Mouse (Mus musculus) right cerebral cortex, postnatal 36 days (tissue): ENCODE measurements around the gene Itpr1.
"Not testable (repeated sequence)": the region's sequence is repeated elsewhere in the genome, so short reads cannot be mapped to it uniquely, and the experiment has no call there.

Source experiments
- DNase-seq, 2 experiments: peaks; one replicate each; pipeline ENCODE4 v3.0.0; 2022; ENCODE audit warnings: low spot score in 2 of 2, mixed read lengths in 1 of 2

Gene Itpr1

GRCm38 (mm10) chr6:108536546-108537317 lies 323.8 kb downstream of the Itpr1 start:
- DNase-seq, result no peak

DNA sequence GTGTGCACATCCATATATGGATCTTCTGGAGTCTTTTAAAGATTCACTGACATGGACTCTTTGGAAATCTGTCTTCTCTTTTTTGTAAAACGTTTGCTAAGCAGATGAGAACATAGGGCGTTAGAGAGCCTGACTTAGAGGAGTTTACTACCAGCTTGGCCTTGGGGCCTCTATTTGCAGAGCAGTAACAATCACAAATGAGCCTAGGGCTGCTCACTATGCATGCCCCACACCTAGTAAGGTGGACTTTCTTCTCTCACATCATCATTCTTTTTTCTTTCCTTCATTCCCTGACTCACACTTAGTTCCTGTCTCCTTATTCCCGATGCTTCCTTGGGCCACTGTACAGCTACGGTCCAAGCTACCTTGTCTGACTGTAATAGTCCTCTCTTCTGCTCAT lies 325.5 kb downstream of the Itpr1 start:
- DNase-seq, result no peak

DNA sequence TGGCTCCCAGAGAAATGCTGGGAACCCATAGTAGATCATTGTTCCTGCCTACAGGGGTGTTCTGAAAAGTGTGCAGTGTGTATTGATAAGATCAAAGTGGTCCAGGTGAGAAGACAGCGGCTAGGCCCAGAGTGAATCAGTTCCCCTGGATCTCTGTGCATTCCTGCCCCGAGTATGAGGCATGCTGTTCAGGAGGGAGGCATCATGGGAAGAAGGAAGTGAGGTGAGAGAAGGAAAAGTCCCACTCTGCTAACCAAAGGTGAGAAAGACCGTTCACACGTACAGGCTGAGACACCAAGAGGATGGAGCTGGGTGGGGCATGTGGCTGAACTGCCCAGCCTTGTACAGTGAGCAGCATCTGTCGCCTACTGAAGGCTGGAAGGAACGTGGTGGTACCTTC lies 327.5 kb downstream of the Itpr1 start:
- no peak for DNase-seq

DNA sequence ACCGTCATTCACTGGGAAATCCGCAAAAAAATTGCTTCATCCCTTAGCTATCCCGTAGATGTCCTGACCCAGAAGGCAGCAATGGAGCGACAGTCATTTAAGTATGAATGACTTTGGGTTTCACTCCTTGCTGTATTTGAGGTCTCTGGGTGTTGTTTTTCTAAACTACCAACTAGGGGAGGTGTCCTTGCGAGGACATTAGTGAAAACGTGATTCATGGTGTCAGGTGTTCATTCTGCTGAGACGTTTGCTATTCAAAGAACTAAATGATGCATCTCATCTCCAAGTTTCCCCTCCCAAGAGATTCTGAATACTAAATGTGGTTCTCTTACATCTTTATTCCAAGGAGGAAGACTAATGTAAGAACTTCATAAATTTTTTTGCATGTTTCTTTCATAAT lies 332.0 kb downstream of the Itpr1 start:
- DNase-seq, result no peak

DNA sequence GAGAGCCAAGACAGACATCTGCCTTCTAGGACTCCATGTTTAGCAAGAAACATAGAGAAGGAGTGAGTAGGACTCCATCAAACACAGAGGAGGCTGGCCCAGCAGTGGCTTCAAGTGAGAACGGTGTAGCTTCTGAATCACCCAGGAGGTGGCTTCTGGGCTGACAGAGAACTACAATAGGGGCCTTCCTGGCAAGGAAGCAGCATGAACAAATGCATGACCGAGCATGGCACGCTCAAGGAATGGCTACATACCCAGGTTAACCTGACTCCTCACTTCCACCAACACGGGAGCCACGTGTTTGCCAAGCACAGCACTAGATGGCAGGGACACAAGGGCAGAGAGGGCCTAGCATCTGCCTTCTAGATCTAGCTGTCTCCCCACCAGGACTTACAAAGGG lies 332.6 kb downstream of the Itpr1 start:
- no peak for DNase-seq

DNA sequence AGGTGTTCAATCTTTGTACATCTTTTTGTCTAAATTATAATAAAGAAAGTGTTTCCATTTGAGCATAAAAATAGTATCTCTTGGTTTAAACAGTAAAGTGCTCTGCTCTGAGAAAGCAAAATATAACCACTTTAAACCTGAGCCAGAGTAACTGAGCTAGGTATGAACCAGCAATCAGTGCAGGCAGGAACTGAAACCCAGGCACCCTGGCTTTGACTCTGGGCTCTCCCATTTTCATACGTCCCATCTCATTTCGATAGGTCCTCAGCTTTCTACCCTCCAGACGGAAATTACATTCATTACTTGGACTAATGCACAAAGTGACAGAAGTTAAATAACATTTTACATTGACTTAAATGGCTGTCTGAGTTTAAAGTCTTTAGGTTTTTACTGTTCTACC lies 335.5 kb downstream of the Itpr1 start:
- DNase-seq, result no peak

- no peak for DNase-seq
These were observed 336.6 kb downstream of the Itpr1 start for GRCm38 (mm10) chr6:108549495-108549935.

- no peak for DNase-seq
These were observed 339.1 kb downstream of the Itpr1 start for GRCm38 (mm10) chr6:108551725-108552620.

GRCm38 (mm10) chr6:108553013-108553412 lies 340.1 kb downstream of the Itpr1 start:
- no peak for DNase-seq

GRCm38 (mm10) chr6:108553536-108553935 lies 340.6 kb downstream of the Itpr1 start:
- no peak for DNase-seq

- DNase-seq, result peak in 1 of 2 experiments; percentile 68
These were observed 341.5 kb downstream of the Itpr1 start for GRCm38 (mm10) chr6:108554389-108554788.

- no peak for DNase-seq
These were observed 342.0 kb downstream of the Itpr1 start for GRCm38 (mm10) chr6:108554878-108555277.

- peak in 1 of 2 experiments; percentile 44 for DNase-seq
These were observed 344.9 kb downstream of the Itpr1 start for GRCm38 (mm10) chr6:108557576-108558322.

- DNase-seq, result not testable (repeated sequence)
These were observed 346.3 kb downstream of the Itpr1 start for GRCm38 (mm10) chr6:108559226-108559625.

DNA sequence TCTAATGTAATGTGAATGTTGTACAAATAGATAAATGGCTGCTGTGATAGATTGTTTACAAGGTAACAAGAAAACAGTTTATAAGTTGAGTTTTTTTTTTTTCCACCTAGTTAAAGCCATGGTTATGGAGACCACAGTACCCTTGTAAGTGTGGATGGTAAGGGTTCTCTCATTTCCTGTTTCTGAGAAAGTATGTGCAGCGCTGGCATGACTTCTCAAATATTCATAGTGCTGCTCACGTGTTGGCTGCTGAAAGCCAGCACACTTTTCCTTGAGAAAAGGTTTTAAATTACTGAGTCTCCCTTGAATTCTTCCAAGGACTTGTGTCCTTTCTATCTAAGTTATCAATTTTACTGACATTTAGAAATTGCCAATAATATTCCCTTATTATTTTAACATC lies 350.1 kb downstream of the Itpr1 start:
- DNase-seq, result no peak

GRCm38 (mm10) chr6:108565447-108565846 lies 352.6 kb downstream of the Itpr1 start:
- DNase-seq, result not testable (repeated sequence)

DNA sequence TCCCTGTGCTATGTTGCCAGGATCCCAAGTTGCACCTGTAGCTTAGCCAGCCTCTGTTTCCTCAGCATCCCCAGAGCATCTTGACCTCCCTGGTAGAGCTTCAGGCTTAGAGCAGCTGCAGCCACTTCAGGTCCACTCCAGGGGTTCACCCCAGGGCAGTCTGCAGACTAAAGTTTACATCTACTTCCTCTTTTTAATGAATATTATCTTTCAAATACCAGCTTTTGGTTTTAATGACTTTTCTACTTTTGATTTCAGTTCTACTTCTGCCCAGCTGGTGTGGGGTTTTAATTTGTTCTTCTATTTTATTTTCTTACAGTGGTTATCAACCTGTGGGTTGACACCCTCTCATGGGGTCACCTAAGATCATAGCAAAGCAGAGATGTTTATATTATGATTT lies 353.7 kb downstream of the Itpr1 start:
- no peak for DNase-seq

GRCm38 (mm10) chr6:108569460-108570187 lies 356.7 kb downstream of the Itpr1 start:
- no peak for DNase-seq

DNA sequence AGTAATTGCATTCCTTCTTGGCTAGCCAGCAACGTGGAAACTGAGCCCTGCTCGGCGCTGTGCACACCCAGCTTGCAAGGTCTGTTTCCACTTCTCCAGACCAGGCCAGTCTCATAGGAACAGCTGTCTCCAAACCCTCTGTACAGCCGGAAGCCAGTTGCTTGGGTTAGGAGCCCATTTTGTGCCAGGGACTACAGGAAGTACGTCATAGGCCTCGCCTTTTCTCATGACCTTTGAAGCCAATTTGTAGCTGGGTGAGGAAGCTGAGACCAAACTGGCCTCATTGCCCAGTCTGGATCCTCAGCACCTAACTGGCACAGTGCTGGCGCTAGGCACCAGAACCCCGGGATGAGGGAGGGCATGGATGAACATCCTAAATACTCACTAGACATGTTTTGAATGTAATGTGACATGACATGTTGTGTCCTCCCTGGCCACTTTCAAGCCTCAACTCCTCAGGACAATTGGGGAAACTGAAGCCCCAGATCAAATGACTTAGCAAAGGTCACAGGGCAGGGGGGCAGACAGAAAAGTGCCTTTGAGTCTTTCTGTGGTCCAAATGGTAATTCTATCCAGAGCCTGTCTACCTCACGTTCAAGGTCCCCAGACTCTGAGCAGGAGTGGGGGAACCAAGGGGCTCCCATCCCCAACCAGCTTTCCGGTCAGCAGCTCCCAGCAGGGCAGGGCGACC lies 357.6 kb downstream of the Itpr1 start:
- DNase-seq, result no peak

DNA sequence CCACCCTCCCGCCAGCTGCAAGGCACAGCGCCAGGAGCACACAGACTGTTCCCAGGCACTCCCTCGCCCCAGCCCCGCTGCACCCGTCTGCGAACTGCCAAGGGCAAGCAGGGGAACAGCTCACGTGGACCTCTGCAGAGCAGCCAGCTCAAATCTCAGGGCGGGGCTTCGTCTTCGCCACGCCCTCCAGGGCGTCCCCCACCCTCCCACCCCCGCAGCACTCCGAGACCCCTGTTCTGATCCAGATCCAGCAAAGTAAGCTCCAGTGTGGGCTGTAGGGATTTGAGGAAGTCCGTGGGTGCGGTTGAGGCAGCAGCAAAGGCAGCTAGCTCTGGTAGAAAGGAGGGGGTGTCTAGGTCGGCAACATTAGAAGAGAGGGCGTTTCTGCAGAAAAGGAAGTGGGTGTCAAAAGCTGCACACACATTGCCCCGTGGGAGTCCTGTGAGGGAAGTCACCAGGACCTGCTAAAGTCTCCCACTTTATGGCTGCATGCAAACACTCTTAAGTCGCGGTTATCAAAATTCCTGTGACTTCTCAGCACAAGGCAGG lies 358.2 kb downstream of the Itpr1 start:
- peak; percentile 64 to 73 for DNase-seq
